Mouse (Mus musculus): ENCODE data around the gene Rpp14.

Rpp14 gene

GRCm38 (mm10) chr14:8080165-8080679 is at the start of gene Rpp14:
Gene Rpp14 (plus strand): TSS chr14:8080367.
- DNase-seq, result peak; percentile 98

GRCm38 (mm10) chr14:8030535-8030934 is 49.6 kb upstream of the Rpp14 start:
- no peak for DNase-seq

- DNase-seq, result no peak
Measured at GRCm38 (mm10) chr14:8032087-8032944, 47.9 kb upstream of the Rpp14 start.

- no peak for DNase-seq
Measured at GRCm38 (mm10) chr14:8034561-8034960, 45.6 kb upstream of the Rpp14 start.

- no peak for DNase-seq
Measured at GRCm38 (mm10) chr14:8035951-8036350, 44.2 kb upstream of the Rpp14 start.

GRCm38 (mm10) chr14:8036406-8036805 is 43.8 kb upstream of the Rpp14 start:
- no peak for DNase-seq

- no peak for DNase-seq
Measured at GRCm38 (mm10) chr14:8038150-8038549, 42.0 kb upstream of the Rpp14 start.

GRCm38 (mm10) chr14:8038791-8039448 is 41.2 kb upstream of the Rpp14 start:
- no peak for DNase-seq

GRCm38 (mm10) chr14:8040179-8040578 is 40.0 kb upstream of the Rpp14 start:
- no peak for DNase-seq

- DNase-seq, result no peak
Measured at GRCm38 (mm10) chr14:8040911-8041678, 39.1 kb upstream of the Rpp14 start.

- DNase-seq, result no peak
Measured at GRCm38 (mm10) chr14:8042120-8042519, 38.0 kb upstream of the Rpp14 start.

GRCm38 (mm10) chr14:8042577-8042976 is 37.6 kb upstream of the Rpp14 start:
- no peak for DNase-seq

GRCm38 (mm10) chr14:8044330-8044729 is 35.8 kb upstream of the Rpp14 start:
- peak; percentile 68 for DNase-seq

GRCm38 (mm10) chr14:8044786-8045185 is 35.4 kb upstream of the Rpp14 start:
- DNase-seq, result no peak

- no peak for DNase-seq
Measured at GRCm38 (mm10) chr14:8045187-8045846, 34.9 kb upstream of the Rpp14 start.

- DNase-seq, result no peak
Measured at GRCm38 (mm10) chr14:8046839-8047238, 33.3 kb upstream of the Rpp14 start.

- DNase-seq, result no peak
Measured at GRCm38 (mm10) chr14:8049334-8049733, 30.8 kb upstream of the Rpp14 start.

GRCm38 (mm10) chr14:8051869-8052268 is 28.3 kb upstream of the Rpp14 start:
- DNase-seq, result no peak

- no peak for DNase-seq
Measured at GRCm38 (mm10) chr14:8052661-8053060, 27.5 kb upstream of the Rpp14 start.

GRCm38 (mm10) chr14:8054310-8055102 is 25.7 kb upstream of the Rpp14 start:
- no peak for DNase-seq

- no peak for DNase-seq
Measured at GRCm38 (mm10) chr14:8056076-8056475, 24.1 kb upstream of the Rpp14 start.

- no peak for DNase-seq
Measured at GRCm38 (mm10) chr14:8059938-8060337, 20.2 kb upstream of the Rpp14 start.
